Mouse (Mus musculus): ENCODE data around the gene Neurod2.

Gene Neurod2

GRCm38 (mm10) chr11:98329081-98329959, at the start of gene Neurod2:
Gene Neurod2 (minus strand): TSS chr11:98329648.
- DNase-seq (ENCODE audit: low read depth, low spot score) = no peak

- no peak for DNase-seq (ENCODE audit: low read depth, low spot score)
Measured at GRCm38 (mm10) chr11:98377787-98378186, 48.3 kb upstream of the Neurod2 start.

GRCm38 (mm10) chr11:98376756-98377155, 47.3 kb upstream of the Neurod2 start:
- no peak for DNase-seq (ENCODE audit: low read depth, low spot score)

- no peak for DNase-seq (ENCODE audit: low read depth, low spot score)
Measured at GRCm38 (mm10) chr11:98374266-98374665, 44.8 kb upstream of the Neurod2 start.

- DNase-seq (ENCODE audit: low read depth, low spot score) = no peak
Measured at GRCm38 (mm10) chr11:98373244-98373643, 43.8 kb upstream of the Neurod2 start.

GRCm38 (mm10) chr11:98372406-98372805, 43.0 kb upstream of the Neurod2 start:
- DNase-seq (ENCODE audit: low read depth, low spot score) = peak; percentile 82

GRCm38 (mm10) chr11:98371556-98372240, 42.2 kb upstream of the Neurod2 start:
- DNase-seq (ENCODE audit: low read depth, low spot score) = no peak

GRCm38 (mm10) chr11:98370588-98370987, 41.1 kb upstream of the Neurod2 start:
- DNase-seq (ENCODE audit: low read depth, low spot score) = no peak

GRCm38 (mm10) chr11:98369337-98369736, 39.9 kb upstream of the Neurod2 start:
- no peak for DNase-seq (ENCODE audit: low read depth, low spot score)

GRCm38 (mm10) chr11:98367863-98368186, 38.4 kb upstream of the Neurod2 start:
- DNase-seq (ENCODE audit: low read depth, low spot score) = no peak

GRCm38 (mm10) chr11:98367171-98367862, 37.9 kb upstream of the Neurod2 start:
- DNase-seq (ENCODE audit: low read depth, low spot score) = no peak

GRCm38 (mm10) chr11:98366290-98366689, 36.8 kb upstream of the Neurod2 start:
- DNase-seq (ENCODE audit: low read depth, low spot score) = no peak

GRCm38 (mm10) chr11:98364410-98364809, 35.0 kb upstream of the Neurod2 start:
- DNase-seq (ENCODE audit: low read depth, low spot score) = no peak

- DNase-seq (ENCODE audit: low read depth, low spot score) = no peak
Measured at GRCm38 (mm10) chr11:98363817-98364216, 34.4 kb upstream of the Neurod2 start.

- DNase-seq (ENCODE audit: low read depth, low spot score) = no peak
Measured at GRCm38 (mm10) chr11:98360866-98361521, 31.5 kb upstream of the Neurod2 start.

- DNase-seq (ENCODE audit: low read depth, low spot score) = peak; percentile 96
Measured at GRCm38 (mm10) chr11:98358161-98359083, 29.0 kb upstream of the Neurod2 start, which contains the start of gene Stard3. Gene Stard3 (plus strand): TSS chr11:98358368.

- no peak for DNase-seq (ENCODE audit: low read depth, low spot score)
Measured at GRCm38 (mm10) chr11:98357396-98358160, 28.1 kb upstream of the Neurod2 start.

- no peak for DNase-seq (ENCODE audit: low read depth, low spot score)
Measured at GRCm38 (mm10) chr11:98356625-98357394, 27.4 kb upstream of the Neurod2 start.

- peak; percentile 87 for DNase-seq (ENCODE audit: low read depth, low spot score)
Measured at GRCm38 (mm10) chr11:98355732-98356299, 26.4 kb upstream of the Neurod2 start.
